Mouse (Mus musculus) forebrain, embryonic 10.5 days (tissue): ENCODE data around the gene Cxcl9. TPM values are rescaled to one million over a fixed set of nuclear protein-coding genes. Genes with fewer than 3 reads are reported as not detected.
A peak's percentile ranks its signal among the peaks of the same experiment; 100 is the strongest.
"Not testable (repeated sequence)": the region's sequence is repeated elsewhere in the genome, so short reads cannot be mapped to it uniquely, and the experiment has no call there.

Experiments
- DNase-seq: peaks from one replicate; pipeline ENCODE4 v3.0.0-alpha.2; 2017; ENCODE audit warnings: low spot score; ENCODE audit errors: extremely low spot score
- H3K27ac ChIP-seq: fragments of 300-500 bp; sonication (generic); 2 replicates; pipeline ENCODE4 v1.5.1; 2016; ENCODE audit warnings: mild to moderate bottlenecking
- H3K27me3 ChIP-seq: fragments of 300-500 bp; sonication (generic); 2 replicates; pipeline ENCODE4 v1.6.1; 2016; ENCODE audit warnings: mild to moderate bottlenecking; ENCODE audit not compliant: poor library complexity, severe bottlenecking
- H3K36me3 ChIP-seq: fragments of 300-500 bp; sonication (generic); replicated peaks from 2 replicates; pipeline ENCODE4 v1.6.1; 2016; ENCODE audit warnings: mild to moderate bottlenecking, moderate library complexity
- H3K4me1 ChIP-seq: fragments of 300-500 bp; sonication (generic); 2 replicates; pipeline ENCODE4 v1.6.1; 2016
- H3K4me3 ChIP-seq: fragments of 300-500 bp; sonication (generic); 2 replicates; pipeline ENCODE4 v1.5.1; 2016; ENCODE audit warnings: mild to moderate bottlenecking, moderate library complexity
- H3K9me3 ChIP-seq: fragments of 300-500 bp; sonication (generic); 2 replicates; pipeline ENCODE4 v1.6.1; 2016; ENCODE audit warnings: mild to moderate bottlenecking, moderate library complexity
- WGBS: fragments of 180-500 bp; shearing (Covaris S2); methylation state at CpG from one replicate; pipeline ENCODE4 v1.1.7; 2016; 5-methylcytosine and 5-hydroxymethylcytosine counted together
- polyA plus RNA-seq: library from polyadenylated mRNA; unstranded; fragments of >200 nt; fragmentation: Nextera tagmentation; extraction: Ambion mirVana; gene quantifications from 2 replicates; pipeline ENCODE4 v1.2.1, GENCODE M21; 2016

The Cxcl9 gene
- polyA plus RNA-seq, 1 experiment from 2014 or later: not detected

GRCm38 (mm10) chr5:92364011-92364410 is 36.1 kb upstream of the Cxcl9 start:
- no peak overlapping the region for H3K4me3 ChIP-seq
- 92% methylated on average over 5 of the region's 5 CpGs for WGBS
- no peaks in the 10 kb centered on the region for H3K27me3 ChIP-seq
- no peak overlapping the region for H3K27ac ChIP-seq
- H3K4me1 ChIP-seq: peaks cover 5% of the 10 kb centered on the region
- H3K36me3 ChIP-seq: no peaks in the 10 kb centered on the region
- H3K9me3 ChIP-seq: no peaks in the 10 kb centered on the region
- DNase-seq: no peak

GRCm38 (mm10) chr5:92363179-92363578 is 35.3 kb upstream of the Cxcl9 start:
- Histone ChIP-seq H3K27me3 (no peaks in the 10 kb centered on the region), H3K27ac (no peak overlapping the region), H3K4me3 (no peak overlapping the region), H3K4me1 (peaks cover 5% of the 10 kb centered on the region), H3K9me3 (no peaks in the 10 kb centered on the region), H3K36me3 (no peaks in the 10 kb centered on the region)
- WGBS: 5% methylated on average over 4 of the region's 4 CpGs
- DNase-seq: no peak

- no peak overlapping the region for H3K27ac ChIP-seq
- no peak for DNase-seq
- no peaks in the 10 kb centered on the region for H3K36me3 ChIP-seq
- H3K4me3 ChIP-seq: no peak overlapping the region
- H3K4me1 ChIP-seq: peaks cover 5% of the 10 kb centered on the region
- H3K27me3 ChIP-seq: no peaks in the 10 kb centered on the region
- WGBS: 85% methylated on average over 11 of the region's 11 CpGs
- no peaks in the 10 kb centered on the region for H3K9me3 ChIP-seq
Observed at GRCm38 (mm10) chr5:92358767-92359455, 31.0 kb upstream of the Cxcl9 start.

- no peaks in the 10 kb centered on the region for H3K27me3 ChIP-seq
- H3K9me3 ChIP-seq: no peaks in the 10 kb centered on the region
- H3K27ac ChIP-seq: no peak overlapping the region
- H3K4me1 ChIP-seq: peaks cover 4% of the 10 kb centered on the region
- no peaks in the 10 kb centered on the region for H3K36me3 ChIP-seq
- no peak for DNase-seq
- no peak overlapping the region for H3K4me3 ChIP-seq
- 60% methylated on average over 12 of the region's 12 CpGs for WGBS
Observed at GRCm38 (mm10) chr5:92358033-92358432, 30.2 kb upstream of the Cxcl9 start.

GRCm38 (mm10) chr5:92353517-92353916 is 25.6 kb upstream of the Cxcl9 start:
- 58% methylated on average over 11 of the region's 11 CpGs for WGBS
- no peaks in the 10 kb centered on the region for H3K36me3 ChIP-seq
- no peaks in the 10 kb centered on the region for H3K9me3 ChIP-seq
- peaks cover 9% of the 10 kb centered on the region for H3K27me3 ChIP-seq
- DNase-seq: no peak
- no peak overlapping the region for H3K27ac ChIP-seq
- H3K4me3 ChIP-seq: no peak overlapping the region
- peaks cover 7% of the 10 kb centered on the region for H3K4me1 ChIP-seq

GRCm38 (mm10) chr5:92352716-92353115 is 24.8 kb upstream of the Cxcl9 start:
- H3K9me3 ChIP-seq, DNase-seq, H3K27ac ChIP-seq, H3K36me3 ChIP-seq, H3K4me3 ChIP-seq: not testable (repeated sequence)
- Histone ChIP-seq H3K4me1 (peaks cover 11% of the 10 kb centered on the region), H3K27me3 (peaks cover 17% of the 10 kb centered on the region)
- 82% methylated on average over 4 of the region's 4 CpGs for WGBS

- Histone ChIP-seq H3K9me3 (no peaks in the 10 kb centered on the region), H3K36me3 (no peaks in the 10 kb centered on the region), H3K4me3 (no peak overlapping the region), H3K27me3 (peaks cover 20% of the 10 kb centered on the region), H3K4me1 (peaks cover 11% of the 10 kb centered on the region), H3K27ac (no peak overlapping the region)
- DNase-seq: no peak
- WGBS: 86% methylated on average over 7 of the region's 7 CpGs
Observed at GRCm38 (mm10) chr5:92349731-92350130, 21.9 kb upstream of the Cxcl9 start.

- Histone ChIP-seq H3K4me1 (peaks cover 11% of the 10 kb centered on the region), H3K36me3 (no peaks in the 10 kb centered on the region), H3K27ac (no peak within 1 kb of the TSS), H3K4me3 (peak within 1 kb of the TSS; percentile 27), H3K27me3 (peaks cover 20% of the 10 kb centered on the region), H3K9me3 (no peaks in the 10 kb centered on the region)
- WGBS: 34% methylated on average over 14 of the region's 14 CpGs
- DNase-seq: no peak
Observed at GRCm38 (mm10) chr5:92348794-92349413, 21.0 kb upstream of the Cxcl9 start, which contains the start of gene Cxcl10. Gene Cxcl10 (minus strand): TSS chr5:92348889.

- 90% methylated on average over 8 of the region's 8 CpGs for whole genome bisulfite sequencing
- DNase-seq: no peak
- no peaks in the 10 kb centered on the region for H3K9me3 ChIP-seq
Observed at GRCm38 (mm10) chr5:92345006-92345405, 17.1 kb upstream of the Cxcl9 start.

GRCm38 (mm10) chr5:92340606-92341005 is 12.7 kb upstream of the Cxcl9 start:
- Histone ChIP-seq H3K27ac (no peak overlapping the region), H3K4me3 (no peak overlapping the region), H3K27me3 (no peaks in the 10 kb centered on the region), H3K4me1 (no peaks in the 10 kb centered on the region), H3K9me3 (no peaks in the 10 kb centered on the region), H3K36me3 (no peaks in the 10 kb centered on the region)
- WGBS: 81% methylated on average over 4 of the region's 4 CpGs
- no peak for DNase-seq

More at GRCm38 (mm10) chr5:92345006-92345405, 17.1 kb upstream of the Cxcl9 start:
- H3K4me3 ChIP-seq: no peak overlapping the region
- H3K27ac ChIP-seq: no peak overlapping the region
- no peaks in the 10 kb centered on the region for H3K36me3 ChIP-seq
- H3K4me1 ChIP-seq: peaks cover 8% of the 10 kb centered on the region
- peaks cover 20% of the 10 kb centered on the region for H3K27me3 ChIP-seq

- WGBS: 86% methylated on average over 3 of the region's 3 CpGs
- Histone ChIP-seq H3K4me3 (no peak overlapping the region), H3K27ac (no peak overlapping the region), H3K36me3 (no peaks in the 10 kb centered on the region), H3K9me3 (no peaks in the 10 kb centered on the region), H3K27me3 (no peaks in the 10 kb centered on the region), H3K4me1 (no peaks in the 10 kb centered on the region)
- DNase-seq: no peak
Observed at GRCm38 (mm10) chr5:92336743-92337142, 8.9 kb upstream of the Cxcl9 start.

GRCm38 (mm10) chr5:92332359-92332840 is 4.5 kb upstream of the Cxcl9 start:
- DNase-seq: no peak
- 83% methylated on average over 9 of the region's 9 CpGs for WGBS
- no peak overlapping the region for H3K4me3 ChIP-seq
- no peaks in the 10 kb centered on the region for H3K4me1 ChIP-seq
- H3K36me3 ChIP-seq: no peaks in the 10 kb centered on the region
- H3K27me3 ChIP-seq: no peaks in the 10 kb centered on the region
- H3K27ac ChIP-seq: no peak overlapping the region
- no peaks in the 10 kb centered on the region for H3K9me3 ChIP-seq

GRCm38 (mm10) chr5:92331635-92332338 is 3.9 kb upstream of the Cxcl9 start, which contains the start of gene Art3:
Gene Art3 (plus strand): TSS chr5:92331827.
- DNase-seq: no peak
- Histone ChIP-seq H3K27me3 (no peaks in the 10 kb centered on the region), H3K4me3 (no peak within 1 kb of the TSS), H3K27ac (no peak within 1 kb of the TSS), H3K4me1 (no peaks in the 10 kb centered on the region), H3K9me3 (no peaks in the 10 kb centered on the region), H3K36me3 (no peaks in the 10 kb centered on the region)
- 92% methylated on average over 17 of the region's 17 CpGs for WGBS
